Mouse (Mus musculus): Measurements from ENCODE around the gene Ano4. TPM values are rescaled to one million over a fixed set of nuclear protein-coding genes. Genes with fewer than 3 reads are reported as not detected.

The Ano4 gene
- total and polyA plus RNA-seq, 3 experiments: not detected

- Histone ChIP-seq H3K4me1 (ENCODE audit: control insufficient read depth in 1 of 2, insufficient read depth in 2 of 2) (no peaks in the 10 kb centered on the region), H3K4me2 (ENCODE audit: insufficient read depth, low read depth, poor library complexity, severe bottlenecking) (no peak overlapping the region), H3K27me3 (replicated peaks) (no peaks in the 10 kb centered on the region), H3K4me3 (replicated peaks in 1 of 3; ENCODE audit: low read depth in 2 of 3, low read length in 2 of 3, poor library complexity in 1 of 3) (no peak overlapping the region), H3K27ac (ENCODE audit: insufficient read depth, low read depth) (no peak overlapping the region), H3K36me3 (replicated peaks in 1 of 2; ENCODE audit: control insufficient read depth in 1 of 2, insufficient read depth in 1 of 2, low read length in 1 of 2) (no peaks in the 10 kb centered on the region), H3K9ac (ENCODE audit: insufficient read depth, low read depth) (no peak overlapping the region), H3K9me3 (replicated peaks; ENCODE audit: low read length) (no peaks in the 10 kb centered on the region), H3K79me2 (replicated peaks; ENCODE audit: control insufficient read depth, extremely low read depth, insufficient read depth, poor library complexity, severe bottlenecking) (no peaks in the 10 kb centered on the region)
- TF ChIP-seq RCOR1 (conservative IDR thresholded peaks at IDR 0.05; ENCODE audit: low read depth, low read length) (no peak), JUND (conservative IDR thresholded peaks at IDR 0.05; ENCODE audit: low read depth, low read length) (no peak), ZMIZ1 (IDR thresholded peaks at IDR 0.05; ENCODE audit: low read depth, low read length) (no peak), E2F4 (IDR thresholded peaks at IDR 0.05; ENCODE audit: insufficient replicate concordance, low read depth, low read length) (no peak), BHLHE40 (IDR thresholded peaks at IDR 0.05; ENCODE audit: low read depth, low read length) (no peak), CHD2 (IDR thresholded peaks at IDR 0.05; ENCODE audit: low read length) (no peak), MAX (IDR thresholded peaks at IDR 0.05; ENCODE audit: low read length) (no peak), ZNF384 (IDR thresholded peaks at IDR 0.05; ENCODE audit: low read depth, low read length) (no peak), RAD21 (IDR thresholded peaks at IDR 0.05; ENCODE audit: low read depth, low read length) (no peak), HCFC1 (IDR thresholded peaks at IDR 0.05; ENCODE audit: low read depth, low read length) (no peak)
- dilution Hi-C loops (cut with MboI; ENCODE audit: extremely low pct_ligation_motif_present, extremely low pct_unique_long_range_greater_than_20kb, low sequenced_read_pairs): no loop called here
- in situ Hi-C loops (cut with MboI; ENCODE audit: low pct_ligation_motif_present, low pct_unique_long_range_greater_than_20kb, low sequenced_read_pairs): no loop called here
- DNase-seq (ENCODE audit: extremely low read depth): no peak
Observed at GRCm38 (mm10) chr10:89257457-89258381, 86.8 kb downstream of the Ano4 start.

- no peaks in the 10 kb centered on the region for H3K27me3 ChIP-seq (replicated peaks)
- no peaks in the 10 kb centered on the region for H3K79me2 ChIP-seq (replicated peaks; ENCODE audit: control insufficient read depth, extremely low read depth, insufficient read depth, poor library complexity, severe bottlenecking)
- in situ Hi-C loops (cut with MboI; ENCODE audit: low pct_ligation_motif_present, low pct_unique_long_range_greater_than_20kb, low sequenced_read_pairs): no loop called here
- H3K36me3 ChIP-seq (replicated peaks in 1 of 2; ENCODE audit: control insufficient read depth in 1 of 2, insufficient read depth in 1 of 2, low read length in 1 of 2): no peaks in the 10 kb centered on the region
- no peak overlapping the region for H3K4me2 ChIP-seq (ENCODE audit: insufficient read depth, low read depth, poor library complexity, severe bottlenecking)
- TF ChIP-seq CHD1 (IDR thresholded peaks at IDR 0.05; ENCODE audit: low read depth, low read length) (no peak), CTCF (conservative IDR thresholded peaks at IDR 0.05 in 1 of 2, IDR thresholded peaks at IDR 0.05 in 1 of 2; ENCODE audit: low read depth in 2 of 2, low read length in 2 of 2) (no peak), IRF4 (IDR thresholded peaks at IDR 0.05; ENCODE audit: low read depth, low read length) (no peak), KAT2A (IDR thresholded peaks at IDR 0.05; ENCODE audit: insufficient replicate concordance, low read length) (no peak), ZC3H11A (IDR thresholded peaks at IDR 0.05; ENCODE audit: low read depth, low read length) (no peak), TBP (conservative IDR thresholded peaks at IDR 0.05; ENCODE audit: low read depth, low read length) (no peak), BHLHE40 (IDR thresholded peaks at IDR 0.05; ENCODE audit: low read depth, low read length) (no peak), MEF2A (IDR thresholded peaks at IDR 0.05; ENCODE audit: borderline replicate concordance, low read depth, low read length) (no peak)
- dilution Hi-C loops (cut with MboI; ENCODE audit: extremely low pct_ligation_motif_present, extremely low pct_unique_long_range_greater_than_20kb, low sequenced_read_pairs): no loop called here
- H3K9me3 ChIP-seq (replicated peaks; ENCODE audit: low read length): no peaks in the 10 kb centered on the region
- no peak overlapping the region for H3K27ac ChIP-seq (ENCODE audit: insufficient read depth, low read depth)
- no peak overlapping the region for H3K9ac ChIP-seq (ENCODE audit: insufficient read depth, low read depth)
- no peak for DNase-seq (ENCODE audit: extremely low read depth)
- no peaks in the 10 kb centered on the region for H3K4me1 ChIP-seq (ENCODE audit: control insufficient read depth in 1 of 2, insufficient read depth in 2 of 2)
- H3K4me3 ChIP-seq (replicated peaks in 1 of 3; ENCODE audit: low read depth in 2 of 3, low read length in 2 of 3, poor library complexity in 1 of 3): no peak overlapping the region
Observed at GRCm38 (mm10) chr10:89256762-89257456, 87.7 kb downstream of the Ano4 start.

Measured in CH12.LX (cell line).